ENCODE assay signal across 14 mouse cellular contexts in genomic region chr4:104047966-104048804, GRCm38 (mm10).
DNase-seq lines count a peak whose midpoint lies in the region; ATAC-seq lines count a peak whose summit lies in the region.
"Had no signal": no experiment of that assay in that cellular context is flagged by ENCODE, and none has a peak within 500 bp of the region (broad histone marks: within the 10 kb centered on the region; RNA-seq: fewer than 3 reads in every experiment).

No protein-coding gene starts in this region.

- intact Hi-C loops in left cerebral cortex, postnatal 25 days (cut with DNase I): no loop called here
- intact Hi-C loops in gastrocnemius, postnatal 14 days (cut with DNase I; ENCODE audit: low total_unique reads): no loop called here

- peak; percentile 64; the same call in 1 of the 2 replicates for ATAC-seq in lung, embryonic 15.5 days (ENCODE audit: borderline replicate concordance, extremely low read depth, low FRiP score, low TSS enrichment)
- ATAC-seq in stomach, embryonic 15.5 days (ENCODE audit: insufficient read depth, low FRiP score, low read depth): peak; percentile 18; the same call in 1 of the 2 replicates
- ATAC-seq: CD4-positive, CD25-positive, alpha-beta regulatory T cell, adult 4 months; midbrain, embryonic 16.5 days had no signal

- DNase-seq in layer of hippocampus, adult 11-12 months (ENCODE audit: low spot score): peak; percentile 18
- DNase-seq in layer of hippocampus, postnatal 25 days (ENCODE audit: extremely low spot score in 1 of 2, low spot score in 1 of 2): no peak
- DNase-seq in lung, postnatal 4 days: no peak
- DNase-seq in left cerebral cortex, postnatal 25 days (ENCODE audit: low spot score in 2 of 2): peak; percentile 56 to 85
- DNase-seq in gastrocnemius, postnatal 14 days: no peak
- DNase-seq: adrenal gland, postnatal 25 days; cerebellum, postnatal 10 days; heart, adult 2 months; kidney, adult 9 months had no signal

- peak overlapping the region; percentile 67 for H3K27ac ChIP-seq in lung, embryonic 15.5 days
- peak overlapping the region; percentile 31; the same call in 1 of the 2 replicates for H3K27ac ChIP-seq in stomach, embryonic 15.5 days
- H3K27ac ChIP-seq: heart, adult 2 months; hindbrain, embryonic 15.5 days had no signal

- 21% methylated on average over 7 of the region's 7 CpGs for WGBS in lung, embryonic 15.5 days
- WGBS in stomach, embryonic 15.5 days: 37% methylated on average over 7 of the region's 7 CpGs

- peak overlapping the region; percentile 19; the same call in 1 of the 2 replicates for H3K4me2 ChIP-seq in lung, embryonic 15.5 days
- peak overlapping the region; percentile 8; the same call in 1 of the 2 replicates for H3K4me2 ChIP-seq in stomach, embryonic 15.5 days
- H3K4me2 ChIP-seq: hindbrain, embryonic 15.5 days had no signal

- no peaks in the 10 kb centered on the region for H3K36me3 ChIP-seq in lung, embryonic 15.5 days
- no peaks in the 10 kb centered on the region for H3K36me3 ChIP-seq in stomach, embryonic 15.5 days
- H3K36me3 ChIP-seq: hindbrain, embryonic 15.5 days had no signal

- H3K4me1 ChIP-seq in lung, embryonic 15.5 days: peaks cover 23% of the 10 kb centered on the region
- 0 out of 2 replicates have a peak, but pooled peaks cover 5% of the 10 kb centered on the region for H3K4me1 ChIP-seq in stomach, embryonic 15.5 days
- H3K4me1 ChIP-seq: hindbrain, embryonic 15.5 days had no signal

- no peaks in the 10 kb centered on the region for H3K27me3 ChIP-seq in lung, embryonic 15.5 days
- H3K27me3 ChIP-seq in stomach, embryonic 15.5 days (replicated peaks): no peaks in the 10 kb centered on the region
- H3K27me3 ChIP-seq: hindbrain, embryonic 15.5 days had no signal

- no peak overlapping the region for H3K9ac ChIP-seq in lung, embryonic 15.5 days
- H3K9ac ChIP-seq in stomach, embryonic 15.5 days: no peak overlapping the region
- H3K9ac ChIP-seq: hindbrain, embryonic 15.5 days had no signal

- no peak overlapping the region for H3K4me3 ChIP-seq in lung, embryonic 15.5 days
- no peak overlapping the region for H3K4me3 ChIP-seq in stomach, embryonic 15.5 days (replicated peaks)
- H3K4me3 ChIP-seq: heart, adult 2 months; hindbrain, embryonic 15.5 days had no signal

- no peaks in the 10 kb centered on the region for H3K9me3 ChIP-seq in lung, embryonic 15.5 days
- no peaks in the 10 kb centered on the region for H3K9me3 ChIP-seq in stomach, embryonic 15.5 days
- H3K9me3 ChIP-seq: hindbrain, embryonic 15.5 days had no signal

Comparison
In these comparisons a context has a peak if more than half of its experiments do, and no peak if none do; other contexts are left out.
1. DNase-seq: peak in layer of hippocampus, adult 11-12 months (single experiment) and left cerebral cortex, postnatal 25 days (2 of 2); none in layer of hippocampus, postnatal 25 days (0 of 2), lung, postnatal 4 days (0 of 2) and gastrocnemius, postnatal 14 days (single experiment).